Comparison of ENCODE assay signal across 21 mouse cellular contexts in the genomic region with DNA sequence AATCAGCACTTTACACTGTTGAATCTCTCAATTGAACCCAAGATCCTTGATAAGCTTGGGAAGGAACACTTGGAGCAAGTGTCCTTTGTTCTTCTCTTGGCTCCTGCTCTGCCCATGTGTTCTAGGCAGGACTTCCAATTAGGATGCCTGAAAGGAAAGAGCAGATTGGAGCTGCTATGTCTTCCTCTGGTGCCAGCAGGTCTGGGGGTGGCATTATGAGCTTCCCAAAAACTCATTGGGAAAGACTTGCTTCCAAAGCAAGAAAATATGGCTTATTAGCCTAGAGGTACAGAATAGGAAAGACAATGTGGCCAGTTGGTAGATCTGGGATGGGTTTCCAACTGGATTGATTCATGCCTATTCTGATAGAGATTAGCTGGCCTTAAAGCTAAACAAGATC.
DNase-seq lines count a peak whose midpoint lies in the region; ATAC-seq and TF ChIP-seq lines count a peak whose summit lies in the region.
"Had no signal": no experiment of that assay in that cellular context is flagged by ENCODE, and none has a peak within 500 bp of the region (broad histone marks: within the 10 kb centered on the region; RNA-seq: fewer than 3 reads in every experiment).

No protein-coding gene starts in this region.

- no peak overlapping the region for H3K9ac ChIP-seq in forebrain, embryonic 16.5 days (replicated peaks; ENCODE audit: low read depth, low read length)
- no peak overlapping the region for H3K9ac ChIP-seq in forebrain, embryonic 13.5 days
- H3K9ac ChIP-seq: forebrain, embryonic 15.5 days; heart, embryonic 15.5 days; hindbrain, embryonic 13.5 days had no signal

- H3K9me3 ChIP-seq in forebrain, embryonic 16.5 days (ENCODE audit: control insufficient read depth, low read length) = no peaks in the 10 kb centered on the region
- H3K9me3 ChIP-seq in forebrain, embryonic 13.5 days (replicated peaks) = no peaks in the 10 kb centered on the region
- H3K9me3 ChIP-seq: embryonic facial prominence, embryonic 10.5 days; forebrain, embryonic 15.5 days; heart, embryonic 15.5 days; hindbrain, embryonic 13.5 days had no signal

- TF ChIP-seq POLR2A in thymus, adult 2 months (IDR thresholded peaks at IDR 0.05; ENCODE audit: control insufficient read depth, extremely low read depth, insufficient read depth, low read length, poor library complexity) = no peak

- H3K36me3 ChIP-seq in forebrain, embryonic 16.5 days (ENCODE audit: control insufficient read depth, insufficient read depth) = no peaks in the 10 kb centered on the region
- H3K36me3 ChIP-seq in forebrain, embryonic 13.5 days (ENCODE audit: poor library complexity, severe bottlenecking) = no peaks in the 10 kb centered on the region
- H3K36me3 ChIP-seq in thymus, adult 2 months (ENCODE audit: control insufficient read depth, insufficient read depth, low read length) = no peaks in the 10 kb centered on the region
- H3K36me3 ChIP-seq: embryonic facial prominence, embryonic 10.5 days; forebrain, embryonic 15.5 days; heart, embryonic 15.5 days; hindbrain, embryonic 13.5 days had no signal

- H3K4me1 ChIP-seq in forebrain, embryonic 16.5 days (replicated peaks; ENCODE audit: control insufficient read depth, insufficient read depth, low read length) = no peaks in the 10 kb centered on the region
- no peaks in the 10 kb centered on the region for H3K4me1 ChIP-seq in forebrain, embryonic 13.5 days
- no peaks in the 10 kb centered on the region for H3K4me1 ChIP-seq in thymus, adult 2 months (replicated peaks; ENCODE audit: control insufficient read depth, insufficient read depth, low read length)
- H3K4me1 ChIP-seq: embryonic facial prominence, embryonic 10.5 days; forebrain, embryonic 15.5 days; heart, embryonic 15.5 days; hindbrain, embryonic 13.5 days had no signal

- TF ChIP-seq CTCF in thymus, adult 2 months (IDR thresholded peaks at IDR 0.05; ENCODE audit: borderline replicate concordance, control insufficient read depth, extremely low read depth, insufficient read depth, low read length, poor library complexity) = no peak

- H3K27me3 ChIP-seq in forebrain, embryonic 16.5 days (replicated peaks; ENCODE audit: control insufficient read depth, insufficient read depth, low read length) = no peaks in the 10 kb centered on the region
- no peaks in the 10 kb centered on the region for H3K27me3 ChIP-seq in forebrain, embryonic 13.5 days
- H3K27me3 ChIP-seq in thymus, adult 2 months (ENCODE audit: control insufficient read depth, insufficient read depth, low read length) = no peaks in the 10 kb centered on the region
- H3K27me3 ChIP-seq: CH12.LX; forebrain, embryonic 15.5 days; heart, embryonic 15.5 days; hindbrain, embryonic 13.5 days; Patski had no signal

- no peak overlapping the region for H3K4me3 ChIP-seq in forebrain, embryonic 16.5 days (replicated peaks; ENCODE audit: low read length)
- no peak overlapping the region for H3K4me3 ChIP-seq in forebrain, embryonic 13.5 days
- no peak overlapping the region for H3K4me3 ChIP-seq in thymus, adult 2 months (ENCODE audit: control insufficient read depth, insufficient read depth, low read length)
- H3K4me3 ChIP-seq: embryonic facial prominence, embryonic 10.5 days; forebrain, embryonic 15.5 days; heart, embryonic 15.5 days; hindbrain, embryonic 13.5 days had no signal

- ATAC-seq in forebrain, embryonic 16.5 days = peak; percentile 38; the same call in 1 of the 2 replicates
- no peak for ATAC-seq in forebrain, embryonic 13.5 days
- ATAC-seq: activated CD4-positive, CD25-positive, alpha-beta regulatory T cell, adult 4 months; forebrain, embryonic 15.5 days; hindbrain, postnatal 0 days; Patski had no signal

- no peak overlapping the region for H3K4me2 ChIP-seq in forebrain, embryonic 16.5 days (ENCODE audit: low read length)
- no peak overlapping the region for H3K4me2 ChIP-seq in forebrain, embryonic 13.5 days
- H3K4me2 ChIP-seq: forebrain, embryonic 15.5 days; heart, embryonic 11.5 days; heart, embryonic 15.5 days; hindbrain, embryonic 13.5 days had no signal

- H3K27ac ChIP-seq in forebrain, embryonic 16.5 days (ENCODE audit: low read length) = no peak overlapping the region
- H3K27ac ChIP-seq in forebrain, embryonic 13.5 days = no peak overlapping the region
- no peak overlapping the region for H3K27ac ChIP-seq in thymus, adult 2 months (ENCODE audit: control insufficient read depth, insufficient read depth, low read length)
- H3K27ac ChIP-seq: embryonic facial prominence, embryonic 10.5 days; forebrain, embryonic 15.5 days; heart, embryonic 15.5 days; hindbrain, embryonic 13.5 days; hindbrain, postnatal 0 days had no signal

- DNase-seq in layer of hippocampus, adult 18-20 months (ENCODE audit: low spot score in 2 of 2) = peak; percentile 68 to 88
- DNase-seq in layer of hippocampus, adult 9-10 months (ENCODE audit: low spot score) = no peak
- DNase-seq in layer of hippocampus, adult 9-11 months = peak; percentile 83
- no peak for DNase-seq in thymus, adult 2 months
- DNase-seq in thymus, postnatal 0 days (ENCODE audit: low spot score) = no peak
- DNase-seq: adrenal gland, postnatal 14 days; cerebellum, adult 8-10 months; gastrocnemius, postnatal 36 days; heart, adult 11 months; heart, postnatal 14 days had no signal

Comparison
In these comparisons a context has a peak if more than half of its experiments do, and no peak if none do; other contexts are left out.
1. DNase-seq: peak in layer of hippocampus, adult 18-20 months (2 of 2) and layer of hippocampus, adult 9-11 months (single experiment); none in layer of hippocampus, adult 9-10 months (single experiment), thymus, adult 2 months (single experiment) and thymus, postnatal 0 days (single experiment).